Mouse (Mus musculus) cerebellum, adult 2 months (tissue): ENCODE data around the gene Pex11g. TPM values are rescaled to one million over a fixed set of nuclear protein-coding genes. Genes with fewer than 3 reads are reported as not detected.

Experiments
- DNase-seq, 2 experiments: peaks; one replicate each; pipeline ENCODE4 v3.0.0; 2021
- H3K27ac ChIP-seq: fragments of 200-500 bp; 2 replicates; pipeline ENCODE4 v1.5.1; 2012; ENCODE audit warnings: low read length, control low read depth, inconsistent platforms; ENCODE audit not compliant: insufficient read depth
- H3K27me3 ChIP-seq: fragments of 200-500 bp; 2 replicates; pipeline ENCODE4 v1.6.1; 2012; ENCODE audit warnings: inconsistent platforms, mild to moderate bottlenecking, low read length, moderate library complexity; ENCODE audit not compliant: control insufficient read depth, insufficient read depth
- H3K4me1 ChIP-seq: fragments of 200-500 bp; 2 replicates; pipeline ENCODE4 v1.6.1; 2011; ENCODE audit warnings: low read length; ENCODE audit not compliant: control insufficient read depth, insufficient read depth
- H3K4me3 ChIP-seq: fragments of 200-500 bp; replicated peaks from 2 replicates; pipeline ENCODE3; 2011; ENCODE audit warnings: mild to moderate bottlenecking, low read depth, low read length, control low read depth; ENCODE audit not compliant: insufficient read depth
- CTCF ChIP-seq: fragments of 200-500 bp; IDR thresholded peaks from 2 replicates; pipeline ENCODE4 v1.5.1; 2011; ENCODE audit warnings: low read depth, mild to moderate bottlenecking, control low read depth, low read length, moderate library complexity, borderline replicate concordance; ENCODE audit not compliant: insufficient read depth
- POLR2A ChIP-seq: fragments of 200-500 bp; IDR thresholded peaks from 2 replicates; pipeline ENCODE4 v1.6.1; 2011; ENCODE audit warnings: low read length, control low read depth, borderline replicate concordance; ENCODE audit not compliant: insufficient read depth
- WGBS: fragments of 180-500 bp; shearing (Covaris S2); methylation state at CpG from one replicate; pipeline ENCODE4 v1.1.7; 2018; 5-methylcytosine and 5-hydroxymethylcytosine counted together
- polyA plus RNA-seq: library from polyadenylated mRNA; depleted of rRNA; stranded (reverse); fragments of >200 nt; gene quantifications from 2 replicates; pipeline ENCODE4 v1.2.3, GENCODE M21; 2012

The Pex11g gene
- polyA plus RNA-seq, 1 experiment, result 1.5 TPM

- WGBS, result 90% methylated on average over 5 of the region's 5 CpGs
- no peaks in the 10 kb centered on the region for H3K27me3 ChIP-seq
- no peak for TF ChIP-seq POLR2A
- TF ChIP-seq CTCF, result no peak
- no peaks in the 10 kb centered on the region for H3K4me1 ChIP-seq
- no peak for DNase-seq
- H3K4me3 ChIP-seq, result no peak overlapping the region
- no peak overlapping the region for H3K27ac ChIP-seq
Observed at GRCm38 (mm10) chr8:3421507-3421906, 46.0 kb downstream of the Pex11g start.

DNA sequence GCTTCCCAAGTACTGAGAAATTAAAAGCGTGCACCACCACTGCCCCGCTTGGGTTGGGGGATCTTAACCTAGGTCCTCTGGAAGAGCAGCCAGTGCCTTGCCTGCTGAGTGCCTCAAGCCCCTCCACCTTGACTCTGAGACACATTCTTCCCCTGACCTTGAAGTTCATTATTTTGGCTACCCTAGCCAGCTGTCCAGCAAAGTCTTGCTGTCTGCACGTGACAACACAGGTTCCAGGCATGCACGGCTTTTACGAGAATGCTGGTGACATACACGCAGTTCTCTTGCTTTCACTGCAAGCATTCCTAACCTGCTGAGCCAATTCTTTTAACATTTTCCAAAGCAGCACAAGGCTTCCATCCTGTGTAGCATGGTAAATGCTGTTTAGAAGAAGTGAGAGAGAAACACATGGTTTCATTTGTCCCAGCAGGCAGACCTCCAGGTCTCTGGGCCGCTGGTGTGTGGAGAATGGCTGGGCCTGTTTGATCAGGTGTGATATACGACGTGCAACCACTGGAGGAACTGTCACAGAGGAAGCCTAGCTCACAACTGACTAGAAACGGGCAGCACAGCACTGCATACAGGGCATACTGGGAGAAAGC lies 47.3 kb downstream of the Pex11g start:
- TF ChIP-seq POLR2A (no peak), CTCF (no peak)
- Histone ChIP-seq H3K27me3 (no peaks in the 10 kb centered on the region), H3K4me3 (no peak overlapping the region), H3K4me1 (peaks cover 5% of the 10 kb centered on the region), H3K27ac (no peak overlapping the region)
- DNase-seq, result no peak
- WGBS, result 84% methylated on average over 10 of the region's 10 CpGs

DNA sequence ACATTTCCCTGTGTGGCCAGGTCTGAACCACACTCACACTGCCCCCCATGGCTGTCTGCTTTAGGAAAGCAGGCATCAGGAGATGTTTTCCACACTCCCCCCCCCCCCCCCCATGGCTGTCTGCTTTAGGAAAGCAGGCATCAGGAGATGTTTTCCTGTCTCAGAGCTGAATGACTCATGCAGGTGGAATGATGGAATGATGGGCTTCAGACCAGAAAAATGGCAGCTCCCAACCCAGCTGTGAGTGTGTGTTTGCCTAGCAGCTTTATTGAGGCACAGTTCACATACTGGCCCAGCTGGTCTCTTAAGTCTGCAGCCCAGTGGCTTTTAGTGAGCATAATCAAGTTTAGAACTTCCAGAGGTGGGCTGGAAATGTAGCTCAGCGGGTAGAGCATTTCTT lies 49.4 kb downstream of the Pex11g start:
- H3K4me1 ChIP-seq, result peaks cover 9% of the 10 kb centered on the region
- DNase-seq, result no peak
- H3K27ac ChIP-seq, result no peak overlapping the region
- TF ChIP-seq POLR2A (no peak), CTCF (no peak)
- H3K4me3 ChIP-seq, result no peak overlapping the region
- no peaks in the 10 kb centered on the region for H3K27me3 ChIP-seq
- 87% methylated on average over 1 of the region's 1 CpGs for WGBS

GRCm38 (mm10) chr8:3417455-3417854 lies 50.0 kb downstream of the Pex11g start:
- no peaks in the 10 kb centered on the region for H3K27me3 ChIP-seq
- H3K27ac ChIP-seq, result no peak overlapping the region
- TF ChIP-seq CTCF (no peak), POLR2A (no peak)
- H3K4me3 ChIP-seq, result no peak overlapping the region
- DNase-seq, result no peak
- H3K4me1 ChIP-seq, result peaks cover 9% of the 10 kb centered on the region
- 46% methylated on average over 8 of the region's 8 CpGs for WGBS

DNA sequence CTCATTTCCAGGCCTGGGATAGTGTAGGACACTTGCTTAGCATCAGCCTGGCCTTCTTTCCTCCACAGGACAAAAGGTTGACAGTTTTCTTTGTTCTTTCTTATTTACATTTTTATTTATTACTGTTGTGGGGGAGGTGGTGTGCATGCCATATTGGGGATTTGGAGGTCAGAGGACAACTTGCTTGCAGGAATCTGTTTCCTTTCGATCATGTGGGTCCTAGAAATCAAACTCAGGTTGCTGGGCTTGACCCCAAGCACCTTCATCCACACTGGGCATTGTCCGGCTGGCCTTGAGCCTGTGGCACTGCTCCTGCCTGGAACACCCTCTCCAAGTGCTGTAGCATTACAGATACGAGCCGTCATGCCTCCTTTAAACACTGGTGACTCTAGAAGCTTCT lies 50.6 kb downstream of the Pex11g start:
- DNase-seq, result no peak
- H3K4me1 ChIP-seq, result peaks cover 9% of the 10 kb centered on the region
- no peak overlapping the region for H3K27ac ChIP-seq
- 67% methylated on average over 4 of the region's 4 CpGs for WGBS
- no peak overlapping the region for H3K4me3 ChIP-seq
- TF ChIP-seq POLR2A (no peak), CTCF (no peak)
- H3K27me3 ChIP-seq, result no peaks in the 10 kb centered on the region

GRCm38 (mm10) chr8:3415661-3416060 lies 51.8 kb downstream of the Pex11g start:
- Histone ChIP-seq H3K4me3 (no peak overlapping the region), H3K4me1 (peaks cover 9% of the 10 kb centered on the region)
- WGBS, result 58% methylated on average over 6 of the region's 6 CpGs

GRCm38 (mm10) chr8:3415259-3415658 lies 52.2 kb downstream of the Pex11g start:
- TF ChIP-seq CTCF (no peak), POLR2A (no peak)
- WGBS, result 27% methylated on average over 4 of the region's 4 CpGs
- no peak overlapping the region for H3K4me3 ChIP-seq
- no peak for DNase-seq
- H3K27ac ChIP-seq, result no peak overlapping the region
- H3K27me3 ChIP-seq, result no peaks in the 10 kb centered on the region
- H3K4me1 ChIP-seq, result peaks cover 9% of the 10 kb centered on the region

More at GRCm38 (mm10) chr8:3415661-3416060, 51.8 kb downstream of the Pex11g start:
- Histone ChIP-seq H3K27ac (no peak overlapping the region), H3K27me3 (no peaks in the 10 kb centered on the region)
- TF ChIP-seq CTCF (no peak), POLR2A (no peak)
- no peak for DNase-seq

- Histone ChIP-seq H3K4me3 (no peak overlapping the region), H3K27ac (no peak overlapping the region), H3K4me1 (peaks cover 9% of the 10 kb centered on the region), H3K27me3 (no peaks in the 10 kb centered on the region)
- TF ChIP-seq CTCF, result no peak
- TF ChIP-seq POLR2A, result no peak
- DNase-seq, result no peak
- WGBS, result 69% methylated on average over 6 of the region's 6 CpGs
Observed at GRCm38 (mm10) chr8:3414639-3415190, 52.8 kb downstream of the Pex11g start.

- Histone ChIP-seq H3K4me1 (peaks cover 9% of the 10 kb centered on the region), H3K27ac (no peak overlapping the region), H3K27me3 (no peaks in the 10 kb centered on the region), H3K4me3 (no peak overlapping the region)
- TF ChIP-seq POLR2A (no peak), CTCF (no peak)
- no peak for DNase-seq
- 93% methylated on average over 1 of the region's 1 CpGs for WGBS
Observed at GRCm38 (mm10) chr8:3412816-3413215, 54.7 kb downstream of the Pex11g start.
